Mouse (Mus musculus) lung, postnatal 0 days (tissue): ENCODE measurements around the gene Tm9sf4.

ENCODE experiments used
- CTCF ChIP-seq: IDR thresholded peaks from 2 replicates; pipeline ENCODE4 v1.5.1; 2016; ENCODE audit warnings: antibody characterized with exemption, mild to moderate bottlenecking
- EP300 ChIP-seq: IDR thresholded peaks from 2 replicates; pipeline ENCODE4 v1.6.1; 2016; ENCODE audit warnings: antibody characterized with exemption, mild to moderate bottlenecking, control low read depth

GRCm38 (mm10) chr2:153122701-153123100 is 38.4 kb upstream of the Tm9sf4 start:
- TF ChIP-seq CTCF, result no peak
- TF ChIP-seq EP300, result no peak
